Mouse (Mus musculus) lung, adult 2 months (tissue): ENCODE measurements around the gene Shank2. TPM values are rescaled to one million over a fixed set of nuclear protein-coding genes. Genes with fewer than 3 reads are reported as not detected.

Experiments used
- DNase-seq: peaks from one replicate; pipeline ENCODE4 v3.0.0; 2022
- H3K4me1 ChIP-seq: fragments of 200-500 bp; 2 replicates; pipeline ENCODE4 v1.6.1; 2011; ENCODE audit warnings: low read length; ENCODE audit not compliant: control insufficient read depth, insufficient read depth
- H3K4me3 ChIP-seq: fragments of 200-500 bp; replicated peaks from 2 replicates; pipeline ENCODE3; 2011; ENCODE audit warnings: low read depth, mild to moderate bottlenecking, control low read depth, low read length; ENCODE audit errors: extremely low read depth
- CTCF ChIP-seq: fragments of 200-500 bp; IDR thresholded peaks from 2 replicates; pipeline ENCODE4 v1.5.1; 2011; ENCODE audit warnings: mild to moderate bottlenecking, low read length, control low read depth; ENCODE audit not compliant: insufficient read depth
- POLR2A ChIP-seq: fragments of 200-500 bp; IDR thresholded peaks from 2 replicates; pipeline ENCODE4 v1.6.1; 2011; ENCODE audit warnings: low read depth, mild to moderate bottlenecking, control low read depth, low read length, borderline replicate concordance; ENCODE audit errors: extremely low read depth
- WGBS: fragments of 180-500 bp; shearing (Covaris S2); methylation state at CpG from one replicate; pipeline ENCODE4 v1.1.7; 2018; 5-methylcytosine and 5-hydroxymethylcytosine counted together
- polyA plus RNA-seq: library from polyadenylated mRNA; depleted of rRNA; stranded (reverse); fragments of >200 nt; gene quantifications from 2 replicates; pipeline ENCODE4 v1.2.3, GENCODE M21; 2012

The Shank2 gene
- polyA plus RNA-seq, 1 experiment, result 3.5 TPM

GRCm38 (mm10) chr7:144132699-144133387 is 131.1 kb downstream of the Shank2 start:
- WGBS, result 76% methylated on average over 22 of the region's 22 CpGs
- Histone ChIP-seq H3K4me1 (no peaks in the 10 kb centered on the region), H3K4me3 (no peak overlapping the region)
- no peak for DNase-seq
- TF ChIP-seq CTCF (no peak), POLR2A (no peak)

DNA sequence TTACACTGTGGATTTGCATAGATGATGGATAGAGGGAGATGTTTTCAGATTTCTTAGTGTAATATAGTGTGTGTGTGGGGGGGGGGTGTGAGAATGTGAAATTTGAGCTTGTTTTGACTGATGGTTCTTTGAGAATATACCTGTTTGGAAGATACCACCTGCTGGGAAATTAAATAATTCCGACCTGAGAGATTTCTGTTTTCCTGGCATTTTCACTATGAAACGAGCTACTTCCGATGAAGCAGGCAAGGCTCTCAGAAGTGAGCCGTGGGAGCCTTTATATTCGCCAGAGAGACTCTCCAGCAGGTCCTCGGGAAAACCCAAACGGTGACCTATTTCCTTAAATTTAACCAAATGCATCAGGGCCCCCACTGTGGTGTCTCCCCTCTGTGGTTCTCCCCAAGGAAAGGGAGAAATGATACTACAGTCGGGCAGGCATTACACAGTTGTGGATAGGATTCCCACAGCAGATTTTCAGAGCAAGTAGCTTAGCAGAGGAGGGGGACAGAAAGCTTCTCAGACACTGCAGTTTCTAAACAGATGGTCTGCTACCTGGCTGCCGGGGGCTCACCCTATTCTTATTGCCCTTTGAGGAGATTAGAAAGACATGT is 131.8 kb downstream of the Shank2 start:
- 66% methylated on average over 9 of the region's 9 CpGs for WGBS
- TF ChIP-seq CTCF, result no peak
- no peak for TF ChIP-seq POLR2A
- no peaks in the 10 kb centered on the region for H3K4me1 ChIP-seq
- H3K4me3 ChIP-seq, result no peak overlapping the region
- DNase-seq, result no peak

GRCm38 (mm10) chr7:144134699-144135098 is 133.0 kb downstream of the Shank2 start:
- no peak for DNase-seq
- no peak for TF ChIP-seq POLR2A
- no peak for TF ChIP-seq CTCF
- Histone ChIP-seq H3K4me3 (no peak overlapping the region), H3K4me1 (no peaks in the 10 kb centered on the region)
- 87% methylated on average over 11 of the region's 11 CpGs for WGBS

GRCm38 (mm10) chr7:144137827-144138226 is 136.1 kb downstream of the Shank2 start:
- Histone ChIP-seq H3K4me3 (no peak overlapping the region), H3K4me1 (no peaks in the 10 kb centered on the region)
- no peak for TF ChIP-seq CTCF
- TF ChIP-seq POLR2A, result no peak
- 51% methylated on average over 2 of the region's 2 CpGs for WGBS
- no peak for DNase-seq

DNA sequence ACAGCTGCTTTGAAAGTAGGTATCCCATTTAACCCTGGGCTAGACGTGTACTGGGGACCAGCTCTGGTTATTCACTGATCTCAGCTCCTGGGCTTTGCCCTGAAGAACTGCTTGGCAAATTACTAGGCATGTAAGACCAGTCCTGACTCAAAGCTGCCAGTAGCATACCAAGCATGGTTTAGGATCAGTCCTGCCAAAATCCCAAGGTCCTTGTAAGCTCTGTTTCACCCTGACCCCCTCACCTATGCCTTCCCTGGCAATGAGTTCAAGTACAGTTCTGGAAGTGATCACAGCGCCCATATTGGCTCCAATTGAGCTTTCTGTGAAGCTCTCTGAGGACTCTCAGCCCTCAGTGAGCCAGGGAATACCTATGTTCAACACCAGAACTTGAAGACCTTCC is 136.7 kb downstream of the Shank2 start:
- no peaks in the 10 kb centered on the region for H3K4me1 ChIP-seq
- no peak overlapping the region for H3K4me3 ChIP-seq
- TF ChIP-seq CTCF (no peak), POLR2A (no peak)
- DNase-seq, result no peak
- WGBS, result 52% methylated on average over 2 of the region's 2 CpGs

DNA sequence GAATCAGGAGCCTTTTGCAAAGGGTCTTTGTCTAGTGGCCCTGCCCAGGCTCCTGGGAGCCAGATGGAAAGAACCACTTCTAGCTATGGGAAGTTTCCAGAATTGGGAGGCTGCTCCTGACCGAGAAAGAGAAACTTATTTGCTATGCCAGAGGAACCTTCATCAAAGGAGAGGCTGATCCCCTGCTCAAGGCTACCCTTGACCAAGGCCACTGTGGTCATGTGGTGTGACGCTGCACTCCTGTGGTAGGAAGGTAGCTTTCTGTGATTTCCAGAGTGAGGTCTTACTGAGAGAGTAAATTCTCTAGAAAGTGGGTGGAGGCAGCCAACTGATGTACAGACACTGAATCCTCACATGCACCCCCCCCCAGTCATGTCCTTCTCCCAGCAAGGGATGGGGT is 138.0 kb downstream of the Shank2 start:
- H3K4me1 ChIP-seq, result no peaks in the 10 kb centered on the region
- TF ChIP-seq CTCF (no peak), POLR2A (no peak)
- WGBS, result 76% methylated on average over 2 of the region's 2 CpGs
- DNase-seq, result no peak
- no peak overlapping the region for H3K4me3 ChIP-seq

DNA sequence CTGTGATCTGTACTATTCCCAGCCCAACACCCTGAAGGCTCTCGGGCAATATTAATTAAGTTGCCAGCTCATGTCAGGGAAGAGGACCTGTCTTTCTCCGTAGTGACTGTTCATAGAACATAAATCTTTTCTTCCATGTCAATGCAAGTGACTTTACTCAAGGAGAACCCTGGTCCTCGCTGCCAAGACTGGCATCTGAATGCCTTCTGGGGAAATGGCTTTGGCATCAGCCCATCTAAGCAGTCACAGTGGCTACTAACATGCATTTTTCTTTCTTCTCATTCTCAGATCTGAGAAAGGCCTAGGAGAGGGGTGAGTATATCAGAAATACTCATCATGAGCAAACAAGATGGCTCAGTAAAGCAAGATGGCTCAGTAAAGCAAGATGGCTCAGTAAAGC is 138.7 kb downstream of the Shank2 start:
- TF ChIP-seq POLR2A (no peak), CTCF (no peak)
- no peaks in the 10 kb centered on the region for H3K4me1 ChIP-seq
- DNase-seq, result no peak
- no peak overlapping the region for H3K4me3 ChIP-seq
- 67% methylated on average over 3 of the region's 3 CpGs for WGBS

- 76% methylated on average over 4 of the region's 4 CpGs for WGBS
- DNase-seq, result no peak
- no peak for TF ChIP-seq POLR2A
- TF ChIP-seq CTCF, result no peak
Observed at GRCm38 (mm10) chr7:144142036-144142435, 140.3 kb downstream of the Shank2 start.

GRCm38 (mm10) chr7:144143941-144144340 is 142.2 kb downstream of the Shank2 start:
- DNase-seq, result no peak
- WGBS, result 63% methylated on average over 2 of the region's 2 CpGs
- TF ChIP-seq CTCF (no peak), POLR2A (no peak)
- H3K4me1 ChIP-seq, result no peaks in the 10 kb centered on the region
- no peak overlapping the region for H3K4me3 ChIP-seq

More at GRCm38 (mm10) chr7:144142036-144142435, 140.3 kb downstream of the Shank2 start:
- Histone ChIP-seq H3K4me1 (no peaks in the 10 kb centered on the region), H3K4me3 (no peak overlapping the region)

DNA sequence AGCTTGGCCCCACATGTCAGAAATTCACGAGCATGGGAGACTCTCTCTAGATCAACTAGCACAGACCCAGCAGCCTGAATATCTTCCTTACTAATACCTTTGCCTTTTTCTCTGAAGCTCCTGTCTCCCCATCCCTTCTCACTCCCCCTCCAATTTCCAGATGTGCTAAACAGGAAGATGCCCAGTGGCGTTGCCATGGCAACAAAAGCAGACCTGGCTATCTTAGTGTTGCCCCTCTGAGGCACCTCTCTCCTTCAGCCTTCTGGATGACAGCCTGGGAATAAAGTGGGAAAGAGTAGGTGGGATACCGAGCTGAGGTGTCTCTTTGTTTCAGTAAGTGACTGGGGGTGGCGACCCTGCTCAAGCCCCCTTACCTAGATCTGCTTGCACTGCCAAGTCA is 146.4 kb downstream of the Shank2 start:
- no peak for TF ChIP-seq POLR2A
- no peak for TF ChIP-seq CTCF
- DNase-seq, result no peak
- H3K4me3 ChIP-seq, result no peak overlapping the region
- whole genome bisulfite sequencing, result 58% methylated on average over 4 of the region's 4 CpGs
- H3K4me1 ChIP-seq, result no peaks in the 10 kb centered on the region; the same call in 1 of the 2 replicates

- TF ChIP-seq POLR2A, result no peak
- TF ChIP-seq CTCF, result no peak
- H3K4me1 ChIP-seq, result no peaks in the 10 kb centered on the region; the same call in 1 of the 2 replicates
- H3K4me3 ChIP-seq, result no peak overlapping the region
- WGBS, result 59% methylated on average over 4 of the region's 4 CpGs
- DNase-seq, result no peak
Observed at GRCm38 (mm10) chr7:144153124-144153523, 151.4 kb downstream of the Shank2 start.
